Mouse (Mus musculus): Measurements from ENCODE around the gene Senp6. TPM values are rescaled to one million over a fixed set of nuclear protein-coding genes. Genes with fewer than 3 reads are reported as not detected.

The Senp6 gene
- polyA plus RNA-seq (2015; fragmentation: Nextera tagmentation; extraction: Ambion mirVana): 34.0 and 34.2 TPM in 2 replicates

DNA sequence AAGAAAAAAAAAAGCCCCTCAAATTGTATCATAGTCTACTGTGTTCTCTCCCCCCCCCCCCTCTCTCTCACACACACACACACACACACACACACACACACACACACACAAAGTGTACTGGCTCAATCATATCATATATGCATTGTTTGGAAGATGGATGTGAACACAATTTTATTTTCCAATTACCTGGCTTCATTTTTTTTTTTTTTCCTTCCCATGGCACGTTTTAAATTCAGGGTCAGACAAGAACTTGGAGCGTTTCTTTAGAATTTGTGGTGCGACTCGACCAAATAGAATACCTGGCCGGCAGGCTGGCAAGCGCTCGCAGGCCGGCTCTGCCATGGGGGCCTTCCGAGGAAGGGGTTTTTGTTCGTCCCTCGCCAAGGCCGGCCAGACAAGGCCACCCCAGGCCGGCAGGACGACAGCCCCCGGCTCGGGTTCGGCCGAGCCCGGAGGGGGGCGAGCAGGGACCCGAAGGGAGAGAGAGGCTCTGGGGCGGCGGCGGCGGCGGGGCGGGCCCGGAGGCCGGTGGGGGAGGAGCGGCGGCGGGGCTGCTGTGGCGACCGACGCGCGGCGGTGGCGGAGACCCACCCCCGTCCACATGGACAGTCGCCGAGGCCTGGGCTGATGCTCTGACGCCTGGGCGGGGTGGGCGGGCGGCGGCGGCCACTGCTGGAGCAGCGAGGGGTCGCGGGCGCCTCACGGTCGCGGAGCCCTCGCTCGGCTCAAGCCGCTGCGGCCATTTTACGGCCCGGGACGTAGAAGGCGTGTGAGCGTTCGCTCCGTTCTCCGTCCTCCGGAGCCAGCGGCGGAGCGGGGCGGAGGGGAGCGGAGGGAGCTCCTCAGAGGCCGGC is at the start of gene Senp6:
Senp6 (plus strand) TSS at position 537 of the 854 bp plus-strand sequence.

DNA sequence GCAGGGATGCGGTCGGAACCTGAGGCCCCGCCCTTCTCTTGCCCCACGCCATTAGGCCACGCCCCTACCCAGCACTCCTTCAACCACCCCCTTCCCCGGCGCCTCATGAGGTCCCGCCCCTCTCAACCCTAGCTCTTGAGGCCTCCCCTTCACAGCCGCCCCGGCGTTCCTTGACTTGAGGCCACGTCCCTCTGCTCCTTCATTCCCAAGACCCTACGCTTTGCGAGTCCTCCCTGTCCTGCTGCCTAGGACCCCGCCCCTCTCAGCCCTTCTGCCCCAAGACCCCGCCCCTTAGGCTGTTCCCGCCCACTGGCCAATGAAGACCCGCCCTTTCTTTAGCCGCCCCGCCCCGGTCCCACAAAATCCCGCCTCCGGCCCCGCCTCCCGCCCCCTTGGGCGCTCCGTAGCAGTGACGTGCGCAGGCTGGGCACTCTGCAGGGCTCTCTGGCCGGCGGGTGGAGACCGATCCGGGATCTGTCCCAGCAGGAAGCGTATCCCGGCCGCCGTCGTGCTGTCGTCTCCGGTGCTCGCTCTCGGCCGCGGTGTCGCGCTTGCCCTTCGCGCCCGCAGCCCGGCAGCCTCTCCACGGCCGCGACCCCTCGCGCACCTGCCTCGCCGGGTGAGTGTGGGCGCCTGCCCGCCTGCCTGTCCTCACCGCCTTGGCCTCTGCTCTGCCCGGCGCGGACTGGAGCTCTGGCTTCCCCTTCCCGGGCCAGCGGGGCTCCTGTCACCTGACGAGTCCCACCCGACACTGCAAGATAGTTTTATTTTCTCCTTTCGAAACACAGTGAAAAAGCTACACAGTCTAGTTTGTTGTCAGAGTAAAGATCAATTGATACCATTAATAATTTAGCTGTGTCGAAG is 98.1 kb downstream of the Senp6 start, which contains the start of gene Myo6:
Myo6 (plus strand) TSS at position 421 of the 864 bp plus-strand sequence.

Other genes with a start within 250 kb of the Senp6 start
- 32.4 and 43.7 TPM in 2 replicates for gene Filip1, start 54.1 kb upstream of the Senp6 start, polyA plus RNA-seq (2015; fragmentation: Nextera tagmentation; extraction: Ambion mirVana)
- 10.5 and 12.3 TPM in 2 replicates for gene Myo6, start 98.1 kb downstream of the Senp6 start, polyA plus RNA-seq (2015; fragmentation: Nextera tagmentation; extraction: Ambion mirVana)

Measured in urinary bladder, postnatal 0 days (tissue).